Mouse (Mus musculus) T-cell, adult 2 months (primary cell): Measurements from ENCODE around the gene Clta.

Experiments
- DNase-seq: peaks from one replicate; pipeline ENCODE4 v3.0.0; 2022; ENCODE audit warnings: low spot score

Gene Clta

GRCm38 (mm10) chr4:44004126-44004525 lies at the start of gene Clta:
Gene Clta (plus strand): TSS chr4:44004452.
- no peak for DNase-seq

- peak; percentile 85 for DNase-seq
Measured at GRCm38 (mm10) chr4:43957292-43957845, 46.9 kb upstream of the Clta start, which contains the start of gene Glipr2. Gene Glipr2 (plus strand): TSS chr4:43957401.

- peak; percentile 41 for DNase-seq
Measured at GRCm38 (mm10) chr4:43957846-43958461, 46.3 kb upstream of the Clta start.

GRCm38 (mm10) chr4:43959523-43960179 lies 44.6 kb upstream of the Clta start:
- no peak for DNase-seq

GRCm38 (mm10) chr4:43960207-43960606 lies 44.0 kb upstream of the Clta start:
- peak; percentile 26 for DNase-seq

GRCm38 (mm10) chr4:43964326-43964833 lies 39.9 kb upstream of the Clta start:
- DNase-seq: no peak

- no peak for DNase-seq
Measured at GRCm38 (mm10) chr4:43964951-43965684, 39.1 kb upstream of the Clta start.

- no peak for DNase-seq
Measured at GRCm38 (mm10) chr4:43965856-43966535, 38.3 kb upstream of the Clta start.

GRCm38 (mm10) chr4:43968650-43969049 lies 35.6 kb upstream of the Clta start:
- DNase-seq: peak; percentile 25

GRCm38 (mm10) chr4:43969373-43969772 lies 34.9 kb upstream of the Clta start:
- DNase-seq: no peak

- peak; percentile 53 for DNase-seq
Measured at GRCm38 (mm10) chr4:43970393-43971330, 33.6 kb upstream of the Clta start.

GRCm38 (mm10) chr4:43971541-43972136 lies 32.6 kb upstream of the Clta start:
- DNase-seq: no peak

GRCm38 (mm10) chr4:43972137-43972591 lies 32.1 kb upstream of the Clta start:
- peak; percentile 60 for DNase-seq

GRCm38 (mm10) chr4:43973526-43973981 lies 30.7 kb upstream of the Clta start:
- DNase-seq: peak; percentile 47

- DNase-seq: no peak
Measured at GRCm38 (mm10) chr4:43974914-43975616, 29.2 kb upstream of the Clta start.

GRCm38 (mm10) chr4:43976223-43976740 lies 28.0 kb upstream of the Clta start:
- DNase-seq: no peak

- DNase-seq: no peak
Measured at GRCm38 (mm10) chr4:43978521-43979443, 25.5 kb upstream of the Clta start.

- no peak for DNase-seq
Measured at GRCm38 (mm10) chr4:43979746-43980145, 24.5 kb upstream of the Clta start.
